Mouse (Mus musculus) layer of hippocampus, postnatal 36 days (tissue): Measurements from ENCODE around the gene Cryz. TPM values are rescaled to one million over a fixed set of nuclear protein-coding genes. Genes with fewer than 3 reads are reported as not detected.
"Not testable (repeated sequence)": the region's sequence is repeated elsewhere in the genome, so short reads cannot be mapped to it uniquely, and the experiment has no call there.

Experiments
- DNase-seq, 2 experiments: peaks; one replicate each; pipeline ENCODE4 v3.0.0; 2022
- total RNA-seq, 2 experiments: library from RNA; stranded (reverse); gene quantifications; 2 replicates each; pipeline ENCODE4 v1.2.3; 2021

Cryz gene
- total RNA-seq, 2 experiments from 2014 or later: 16.5 to 20.2 TPM

- DNase-seq: no peak
Observed at GRCm38 (mm10) chr3:154611888-154612287, 15.4 kb downstream of the Cryz start.

GRCm38 (mm10) chr3:154614771-154615170 is 18.3 kb downstream of the Cryz start:
- DNase-seq: no peak

GRCm38 (mm10) chr3:154615304-154615703 is 18.8 kb downstream of the Cryz start:
- DNase-seq: no peak

GRCm38 (mm10) chr3:154616106-154616505 is 19.6 kb downstream of the Cryz start:
- no peak for DNase-seq

GRCm38 (mm10) chr3:154628284-154628683 is 31.8 kb downstream of the Cryz start:
- no peak for DNase-seq

- not testable (repeated sequence) for DNase-seq
Observed at GRCm38 (mm10) chr3:154631281-154631680, 34.8 kb downstream of the Cryz start.

- DNase-seq: no peak
Observed at GRCm38 (mm10) chr3:154633091-154633490, 36.6 kb downstream of the Cryz start.

- no peak for DNase-seq
Observed at GRCm38 (mm10) chr3:154646638-154647442, 50.3 kb downstream of the Cryz start.

GRCm38 (mm10) chr3:154647443-154647780 is 50.9 kb downstream of the Cryz start:
- no peak for DNase-seq

- no peak for DNase-seq
Observed at GRCm38 (mm10) chr3:154649411-154650285, 53.1 kb downstream of the Cryz start.

- no peak for DNase-seq
Observed at GRCm38 (mm10) chr3:154651192-154651821, 54.8 kb downstream of the Cryz start.

GRCm38 (mm10) chr3:154652581-154653420 is 56.3 kb downstream of the Cryz start:
- peak; percentile 80 to 84 for DNase-seq

GRCm38 (mm10) chr3:154653454-154653853 is 56.9 kb downstream of the Cryz start:
- DNase-seq: no peak

- DNase-seq: no peak
Observed at GRCm38 (mm10) chr3:154654284-154654683, 57.8 kb downstream of the Cryz start.

- DNase-seq: no peak
Observed at GRCm38 (mm10) chr3:154654901-154655300, 58.4 kb downstream of the Cryz start.

GRCm38 (mm10) chr3:154655711-154656110 is 59.2 kb downstream of the Cryz start:
- no peak for DNase-seq

GRCm38 (mm10) chr3:154663545-154663944 is 67.0 kb downstream of the Cryz start, which contains the start of gene Erich3:
TSS of gene Erich3 (plus strand) at chr3:154663859.
- no peak for DNase-seq

GRCm38 (mm10) chr3:154663976-154664581 is 67.6 kb downstream of the Cryz start:
- peak; percentile 69 to 78 for DNase-seq

- DNase-seq: no peak
Observed at GRCm38 (mm10) chr3:154664636-154665035, 68.1 kb downstream of the Cryz start.

GRCm38 (mm10) chr3:154668485-154668884 is 72.0 kb downstream of the Cryz start:
- DNase-seq: no peak

- DNase-seq: no peak
Observed at GRCm38 (mm10) chr3:154670584-154670983, 74.1 kb downstream of the Cryz start.

- DNase-seq: no peak
Observed at GRCm38 (mm10) chr3:154671013-154671412, 74.5 kb downstream of the Cryz start.
